Mouse (Mus musculus) kidney, adult 2 months (tissue): ENCODE measurements around the gene Stra8. TPM values are rescaled to one million over a fixed set of nuclear protein-coding genes. Genes with fewer than 3 reads are reported as not detected.

Source experiments
- DNase-seq: peaks from one replicate; pipeline ENCODE4 v3.0.0; 2021
- H3K27ac ChIP-seq: fragments of 200-500 bp; 2 replicates; pipeline ENCODE4 v1.5.1; 2012; ENCODE audit warnings: low read depth, low read length, control low read depth, inconsistent platforms; ENCODE audit not compliant: insufficient read depth
- H3K27me3 ChIP-seq: fragments of 200-500 bp; replicated peaks from 2 replicates; pipeline ENCODE4 v1.6.1; 2012; ENCODE audit warnings: mild to moderate bottlenecking, moderate library complexity, low read length, inconsistent platforms; ENCODE audit not compliant: control insufficient read depth, insufficient read depth
- H3K36me3 ChIP-seq: fragments of 200-500 bp; 2 replicates; pipeline ENCODE4 v1.6.1; 2012; ENCODE audit warnings: mild to moderate bottlenecking, moderate library complexity, low read length, inconsistent platforms; ENCODE audit not compliant: control insufficient read depth, insufficient read depth
- H3K4me1 ChIP-seq: fragments of 200-500 bp; 2 replicates; pipeline ENCODE4 v1.6.1; 2011; ENCODE audit warnings: low read length; ENCODE audit not compliant: control insufficient read depth, insufficient read depth
- H3K4me3 ChIP-seq: fragments of 200-500 bp; 2 replicates; pipeline ENCODE4 v1.5.1; 2011; ENCODE audit warnings: mild to moderate bottlenecking, low read depth, low read length, control low read depth; ENCODE audit not compliant: insufficient read depth
- CTCF ChIP-seq: fragments of 200-500 bp; conservative IDR thresholded peaks from 2 replicates; pipeline ENCODE4 v1.5.1; 2011; ENCODE audit warnings: low read depth, mild to moderate bottlenecking, control low read depth, low read length, moderate library complexity, mixed read lengths; ENCODE audit not compliant: insufficient read depth, insufficient read length
- POLR2A ChIP-seq: fragments of 200-500 bp; IDR thresholded peaks from one replicate; pipeline ENCODE4 v1.6.1; 2011; ENCODE audit warnings: low read depth, low read length, control low read depth
- WGBS: fragments of 180-500 bp; shearing (Covaris S2); methylation state at CpG from one replicate; pipeline ENCODE4 v1.1.7; 2018; 5-methylcytosine and 5-hydroxymethylcytosine counted together
- polyA plus RNA-seq: library from polyadenylated mRNA; depleted of rRNA; stranded (reverse); fragments of >200 nt; gene quantifications from 2 replicates; pipeline ENCODE4 v1.2.3, GENCODE M21; 2012

The Stra8 gene
- polyA plus RNA-seq, 1 experiment, result not detected

DNA sequence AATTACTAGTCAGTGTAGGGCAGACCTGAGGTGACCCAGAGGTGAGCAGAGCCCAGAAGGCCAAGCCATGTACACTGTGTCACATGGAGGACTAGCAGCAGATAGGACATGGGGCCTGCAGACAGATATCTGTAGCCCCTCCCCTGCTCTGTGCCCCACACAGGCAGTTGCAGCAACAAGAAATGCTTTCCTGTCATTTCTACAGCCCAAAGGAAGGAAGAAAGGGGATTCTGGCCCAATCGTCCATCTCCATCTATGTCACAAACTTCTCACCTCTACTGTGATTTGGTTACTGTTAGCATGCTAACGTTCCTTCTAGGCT is 43.2 kb upstream of the Stra8 start:
- no peak overlapping the region for H3K4me3 ChIP-seq
- DNase-seq, result no peak
- H3K36me3 ChIP-seq, result no peaks in the 10 kb centered on the region; the same call in 1 of the 2 replicates
- 38% methylated on average over 2 of the region's 2 CpGs for WGBS
- H3K27me3 ChIP-seq, result no peaks in the 10 kb centered on the region
- TF ChIP-seq CTCF (no peak), POLR2A (no peak)
- H3K27ac ChIP-seq, result no peak overlapping the region
- H3K4me1 ChIP-seq, result peaks cover 10% of the 10 kb centered on the region

DNA sequence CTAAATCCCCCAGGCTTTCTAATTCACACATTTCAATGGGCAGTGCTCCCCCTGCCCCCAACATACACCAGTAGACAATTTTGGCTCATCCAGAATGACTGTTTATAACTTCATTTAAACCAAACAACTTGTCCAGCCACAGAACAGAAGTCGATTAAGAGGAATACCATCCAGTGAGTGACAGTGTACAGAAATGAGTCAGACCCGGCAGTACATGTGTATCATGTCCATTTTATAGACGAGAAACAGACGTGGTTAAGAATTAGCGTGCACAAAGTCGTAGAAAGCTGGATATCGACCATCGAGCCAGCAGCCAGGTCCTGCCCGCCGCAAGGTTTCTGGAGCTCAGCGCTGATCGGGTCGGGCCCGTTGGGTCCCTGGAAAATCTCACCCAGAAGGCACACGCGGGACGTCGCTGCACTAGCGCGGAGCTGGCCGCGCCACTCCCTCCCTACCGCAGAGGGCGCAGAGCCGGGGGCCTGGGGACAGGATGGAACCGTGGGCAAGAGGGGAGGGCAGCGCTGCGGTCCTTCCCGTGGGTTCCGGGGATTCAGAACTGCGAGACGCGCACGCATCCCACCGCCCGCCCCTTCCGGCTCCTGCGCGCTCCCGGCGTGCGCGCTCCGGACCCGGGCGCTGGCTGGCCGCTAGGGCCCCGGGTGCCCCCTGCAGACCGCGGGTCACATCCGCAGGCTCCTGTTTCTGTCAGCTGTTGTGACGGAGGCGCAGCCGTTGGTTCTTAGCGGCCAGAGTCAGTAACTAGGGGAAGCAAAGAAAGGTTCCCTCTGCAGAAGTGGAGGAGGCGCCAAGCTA is 42.2 kb upstream of the Stra8 start, which contains the start of gene Cyren:
Gene Cyren (minus strand): TSS at position 552 of the 813 bp plus-strand sequence.
- Histone ChIP-seq H3K27me3 (no peaks in the 10 kb centered on the region), H3K4me3 (peak within 1 kb of the TSS; percentile 93), H3K27ac (peak within 1 kb of the TSS; percentile 90), H3K4me1 (peaks cover 10% of the 10 kb centered on the region), H3K36me3 (no peaks in the 10 kb centered on the region; the same call in 1 of the 2 replicates)
- under 1% methylated on average over 56 of the region's 56 CpGs for WGBS
- peak; percentile 55 for TF ChIP-seq CTCF
- TF ChIP-seq POLR2A, result peak; percentile 76
- DNase-seq, result peak; percentile 97

DNA sequence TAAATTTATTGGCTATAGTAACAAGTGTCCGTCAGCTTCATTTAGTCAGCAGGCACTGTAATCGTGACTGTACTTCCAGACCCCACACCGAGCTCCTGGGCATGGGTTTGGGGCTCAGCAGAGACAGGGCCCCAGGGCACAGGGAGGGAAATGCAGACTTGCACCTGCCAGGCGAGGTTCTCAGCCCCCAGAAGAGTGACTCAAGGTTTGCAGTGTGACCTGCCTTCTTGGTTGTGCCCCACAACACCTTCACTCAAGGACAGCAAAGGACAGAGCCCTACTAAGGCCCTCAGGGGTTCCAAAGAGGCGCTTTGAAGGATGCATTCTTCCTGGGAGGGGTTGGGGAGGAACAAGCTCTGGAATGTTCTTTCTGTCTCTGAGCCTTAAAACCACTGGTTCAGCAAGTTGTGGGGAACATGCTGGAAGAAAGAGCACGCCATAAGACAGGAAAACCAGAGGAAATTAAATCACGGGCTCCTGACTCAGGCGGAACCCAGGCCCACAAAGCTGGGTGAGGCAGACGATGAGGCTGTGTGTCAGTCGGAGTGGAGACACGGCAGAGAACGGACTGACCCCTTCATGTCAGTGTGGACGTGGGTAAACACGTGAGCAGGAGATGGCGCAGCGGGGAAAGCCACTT is 40.7 kb upstream of the Stra8 start:
- WGBS, result 90% methylated on average over 16 of the region's 16 CpGs
- Histone ChIP-seq H3K4me3 (no peak overlapping the region), H3K27me3 (no peaks in the 10 kb centered on the region), H3K36me3 (no peaks in the 10 kb centered on the region; the same call in 1 of the 2 replicates), H3K27ac (no peak overlapping the region), H3K4me1 (peaks cover 10% of the 10 kb centered on the region)
- TF ChIP-seq POLR2A (no peak), CTCF (no peak)
- no peak for DNase-seq

DNA sequence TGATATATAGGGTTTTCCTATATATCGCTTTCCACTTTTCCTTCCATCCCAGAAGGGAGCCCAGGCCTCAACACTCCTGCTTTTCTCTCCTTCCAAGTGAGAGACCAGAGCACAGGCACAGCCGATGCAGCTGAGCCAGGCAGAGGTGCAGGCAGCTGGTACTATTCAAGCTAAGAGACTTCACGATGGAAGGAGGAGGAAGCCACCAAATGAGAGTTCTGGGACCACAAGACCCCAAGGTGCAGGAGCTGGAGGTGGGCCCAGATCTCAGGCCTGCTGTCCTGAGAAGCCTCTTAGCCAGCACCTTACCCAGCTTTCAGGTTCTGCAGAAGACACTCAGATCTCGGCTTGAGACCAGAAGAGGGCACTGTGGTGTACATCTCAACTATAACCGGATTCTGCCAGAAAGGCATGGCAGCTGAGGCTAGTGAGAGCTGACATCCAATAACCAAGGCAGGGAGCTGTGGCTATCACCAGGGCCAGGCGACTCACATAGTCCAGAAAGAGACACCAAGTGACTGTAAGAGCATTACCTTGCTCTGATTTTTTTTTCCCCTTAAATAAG is 40.0 kb upstream of the Stra8 start:
- peak; percentile 81 for DNase-seq
- Histone ChIP-seq H3K27ac (no peak overlapping the region), H3K4me3 (no peak overlapping the region), H3K4me1 (peaks cover 10% of the 10 kb centered on the region), H3K36me3 (peaks cover 2% of the 10 kb centered on the region; the same call in 1 of the 2 replicates), H3K27me3 (no peaks in the 10 kb centered on the region)
- WGBS, result 52% methylated on average over 6 of the region's 6 CpGs
- TF ChIP-seq CTCF, result peak; percentile 67
- no peak for TF ChIP-seq POLR2A

DNA sequence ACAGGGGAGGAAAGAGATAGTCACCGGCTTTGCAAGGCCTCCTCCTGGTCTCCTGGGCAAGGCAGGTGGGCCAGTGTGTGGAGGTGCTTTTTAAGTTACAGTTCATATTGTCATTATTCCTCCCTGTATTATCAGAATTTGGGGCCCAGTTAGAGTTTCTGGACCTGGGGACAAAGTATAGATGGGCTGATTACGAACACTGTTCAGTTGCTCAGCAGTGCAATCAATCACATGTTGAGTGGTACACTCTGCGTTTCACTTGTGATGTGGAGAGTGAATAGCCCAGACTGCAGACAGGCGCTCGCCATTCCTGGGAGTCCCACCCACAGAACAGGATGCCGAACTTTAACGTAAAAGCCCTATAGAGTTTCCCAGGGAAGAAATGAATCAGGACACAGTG is 35.2 kb upstream of the Stra8 start:
- WGBS, result 90% methylated on average over 7 of the region's 7 CpGs
- no peaks in the 10 kb centered on the region for H3K4me1 ChIP-seq
- DNase-seq, result no peak
- H3K27ac ChIP-seq, result no peak overlapping the region
- no peaks in the 10 kb centered on the region for H3K27me3 ChIP-seq
- H3K4me3 ChIP-seq, result no peak overlapping the region
- no peak for TF ChIP-seq CTCF
- TF ChIP-seq POLR2A, result no peak
- H3K36me3 ChIP-seq, result peaks cover 4% of the 10 kb centered on the region; the same call in 1 of the 2 replicates

DNA sequence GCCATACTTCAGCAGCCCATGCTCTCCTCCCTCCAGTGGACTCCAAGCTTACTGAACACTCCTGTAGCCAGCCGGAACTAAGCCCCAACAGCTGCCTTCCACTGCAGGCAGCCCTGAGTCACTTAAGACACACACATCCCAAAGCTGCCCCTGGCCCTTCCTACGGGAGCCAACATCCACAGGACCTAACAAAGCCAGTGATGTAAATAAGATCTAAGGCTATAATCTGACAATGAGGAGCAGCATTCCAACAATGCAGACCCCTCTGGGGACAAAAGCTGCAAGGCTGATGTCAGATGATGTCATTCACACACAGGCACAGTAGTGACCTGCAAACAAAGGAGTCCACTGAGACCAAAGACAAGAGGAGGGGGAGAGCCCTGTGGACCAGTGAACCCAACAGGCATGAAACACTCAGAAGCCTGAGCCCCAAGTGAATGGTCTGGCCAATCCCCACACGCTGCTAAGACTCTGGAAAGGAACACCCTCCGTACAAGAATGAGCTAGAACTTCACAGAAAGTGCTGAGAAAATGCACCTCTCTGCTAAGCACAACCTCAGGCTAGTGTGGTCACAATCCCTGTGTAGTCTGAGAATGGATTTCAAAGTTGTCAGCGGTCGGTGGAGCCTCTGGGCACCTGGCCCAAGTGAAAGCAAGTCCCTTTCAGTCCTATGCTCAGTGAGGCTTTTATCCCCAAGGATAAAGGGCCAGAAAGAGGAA is 32.7 kb upstream of the Stra8 start:
- no peaks in the 10 kb centered on the region for H3K4me1 ChIP-seq
- WGBS, result 84% methylated on average over 6 of the region's 6 CpGs
- H3K27ac ChIP-seq, result no peak overlapping the region
- TF ChIP-seq POLR2A (no peak), CTCF (no peak)
- no peak overlapping the region for H3K4me3 ChIP-seq
- no peaks in the 10 kb centered on the region for H3K27me3 ChIP-seq
- H3K36me3 ChIP-seq, result peaks cover 4% of the 10 kb centered on the region; the same call in 1 of the 2 replicates
- DNase-seq, result no peak

DNA sequence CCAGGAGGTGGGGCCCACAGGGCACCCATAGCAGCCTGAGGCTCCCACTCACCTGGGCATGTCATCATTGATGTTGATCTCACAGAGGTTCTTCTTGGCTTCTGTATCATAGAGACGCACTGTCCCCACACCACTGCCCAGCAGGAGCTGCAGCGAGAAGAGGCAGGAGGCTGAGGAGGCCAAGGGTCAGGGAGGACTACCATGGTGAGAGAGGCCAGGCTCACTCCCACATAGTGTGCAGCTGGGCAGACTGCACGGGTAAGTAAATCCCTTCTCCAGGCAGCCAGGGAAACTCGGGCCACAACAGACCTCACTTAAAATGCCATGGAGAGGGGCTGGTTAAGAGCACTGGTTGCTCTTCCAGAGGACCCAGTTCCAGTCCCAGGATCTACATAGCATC is 30.8 kb upstream of the Stra8 start:
- peaks cover 4% of the 10 kb centered on the region; the same call in 1 of the 2 replicates for H3K36me3 ChIP-seq
- H3K4me1 ChIP-seq, result no peaks in the 10 kb centered on the region
- DNase-seq, result no peak
- H3K4me3 ChIP-seq, result no peak overlapping the region
- WGBS, result 45% methylated on average over 4 of the region's 4 CpGs
- H3K27ac ChIP-seq, result no peak overlapping the region
- H3K27me3 ChIP-seq, result no peaks in the 10 kb centered on the region
- TF ChIP-seq POLR2A, result no peak
- no peak for TF ChIP-seq CTCF
